Mouse (Mus musculus) cerebellum, postnatal 4 days (tissue): Measurements from ENCODE around the gene Pimreg.

Experiments used
- DNase-seq, 2 experiments: peaks; one replicate each; pipeline ENCODE4 v3.0.0; 2022; ENCODE audit warnings: low spot score in 2 of 2, mixed read lengths in 1 of 2

Gene Pimreg

DNA sequence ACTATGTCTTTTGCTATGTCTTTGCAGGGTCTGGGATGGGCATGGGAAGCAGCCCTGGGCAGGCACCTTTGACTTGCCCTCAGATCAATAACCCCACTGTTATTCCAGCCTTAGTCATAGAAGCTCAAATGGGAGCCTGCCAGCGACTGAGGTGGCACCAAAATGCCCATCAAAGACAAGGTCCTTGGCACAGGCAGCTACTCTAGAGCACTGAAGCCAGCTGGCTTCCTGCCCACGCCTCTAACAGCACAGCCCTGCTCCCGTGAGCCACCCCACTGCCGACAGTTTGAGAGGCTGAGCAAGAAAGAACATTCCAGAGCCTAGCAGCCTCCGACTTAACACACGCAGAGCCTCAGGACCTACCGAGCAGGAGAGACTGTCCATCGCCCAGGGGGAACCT is 23.3 kb downstream of the Pimreg start:
- DNase-seq: peak in 1 of 2 experiments; percentile 62

GRCm38 (mm10) chr11:72066330-72066729 is 24.5 kb downstream of the Pimreg start:
- DNase-seq: no peak

DNA sequence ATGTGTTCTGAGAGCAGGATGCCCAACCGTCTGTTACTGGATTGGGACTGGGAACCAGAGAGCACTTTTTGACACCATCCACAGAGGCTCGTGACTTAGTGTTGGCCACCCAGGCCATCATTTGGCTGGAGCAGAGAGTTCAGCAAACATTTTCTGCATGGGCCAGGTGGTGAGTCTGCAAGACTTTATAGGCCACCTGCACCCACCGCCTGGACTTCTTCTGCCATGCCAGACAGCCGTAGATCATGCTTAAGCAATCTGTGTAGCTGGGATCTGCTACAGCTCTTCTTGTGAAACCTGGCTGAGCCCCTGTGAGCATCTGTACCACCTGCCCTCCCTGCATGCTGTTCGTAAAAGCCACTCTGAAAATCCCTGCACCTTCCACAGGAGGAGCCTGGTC is 25.5 kb downstream of the Pimreg start:
- DNase-seq: peak in 1 of 2 experiments; percentile 47

DNA sequence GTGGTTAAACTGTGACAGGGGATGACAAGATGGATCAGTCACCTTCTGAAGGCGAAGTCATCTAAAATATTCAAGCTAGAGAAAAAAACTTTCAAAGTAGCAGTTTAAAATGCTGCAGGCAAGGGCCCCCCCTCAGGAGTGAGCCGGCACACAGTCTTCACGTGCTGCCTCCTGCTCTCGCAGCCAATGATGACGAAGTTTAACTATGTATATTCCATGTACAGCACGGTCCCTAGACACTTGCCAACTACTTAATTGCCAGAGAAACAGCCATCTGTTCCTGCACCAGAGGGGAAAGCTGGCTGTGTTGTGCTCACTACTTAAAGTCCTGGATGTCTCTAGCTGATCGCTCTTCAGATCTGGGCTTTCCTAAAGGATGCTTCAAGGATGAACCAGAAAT is 26.2 kb downstream of the Pimreg start:
- DNase-seq: peak in 1 of 2 experiments; percentile 40

DNA sequence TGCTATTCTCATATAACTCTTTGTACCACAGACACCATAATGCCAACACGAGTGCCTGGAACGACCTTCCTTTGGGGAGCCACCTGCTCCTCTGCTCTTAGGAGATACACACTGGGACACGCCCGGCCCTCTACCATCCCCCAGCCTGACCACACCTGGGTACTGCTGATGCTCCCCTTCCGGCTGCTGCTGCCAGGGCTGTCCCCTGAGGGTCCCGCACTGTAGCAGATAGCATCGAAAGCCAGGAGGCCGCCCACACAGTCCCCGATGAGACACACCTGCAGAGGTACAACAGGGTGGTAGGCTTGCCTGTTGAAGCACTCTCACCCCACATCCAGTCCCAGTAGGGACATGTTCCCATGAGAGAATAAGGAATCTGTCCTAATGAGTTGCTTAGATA is 28.9 kb downstream of the Pimreg start:
- DNase-seq: no peak

GRCm38 (mm10) chr11:72072331-72072905 is 30.6 kb downstream of the Pimreg start:
- no peak for DNase-seq

GRCm38 (mm10) chr11:72074230-72074629 is 32.4 kb downstream of the Pimreg start:
- DNase-seq: no peak

GRCm38 (mm10) chr11:72078056-72078455 is 36.2 kb downstream of the Pimreg start:
- DNase-seq: no peak

DNA sequence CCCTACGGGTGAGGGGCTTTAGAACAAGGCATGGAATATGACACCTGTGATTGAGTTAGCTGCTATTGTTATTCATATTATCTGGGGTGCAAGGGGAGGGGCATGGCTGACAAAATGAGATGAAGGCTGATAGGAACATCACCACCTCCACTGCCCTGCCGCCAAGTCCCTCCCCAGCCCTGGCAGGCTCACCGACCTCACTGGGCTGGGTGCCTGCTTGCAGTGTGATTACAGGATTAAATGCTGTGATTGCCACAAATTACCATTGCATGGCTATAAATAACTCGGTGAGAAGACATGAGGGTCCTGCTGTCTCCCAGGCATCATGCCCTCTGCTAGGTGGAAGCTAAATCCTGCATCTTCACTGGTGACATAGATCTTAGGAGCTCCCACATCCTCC is 36.8 kb downstream of the Pimreg start:
- DNase-seq: peak in 1 of 2 experiments; percentile 38

- DNase-seq: no peak
Observed at GRCm38 (mm10) chr11:72080461-72080860, 38.6 kb downstream of the Pimreg start.

GRCm38 (mm10) chr11:72082601-72083000 is 40.8 kb downstream of the Pimreg start:
- DNase-seq: no peak

DNA sequence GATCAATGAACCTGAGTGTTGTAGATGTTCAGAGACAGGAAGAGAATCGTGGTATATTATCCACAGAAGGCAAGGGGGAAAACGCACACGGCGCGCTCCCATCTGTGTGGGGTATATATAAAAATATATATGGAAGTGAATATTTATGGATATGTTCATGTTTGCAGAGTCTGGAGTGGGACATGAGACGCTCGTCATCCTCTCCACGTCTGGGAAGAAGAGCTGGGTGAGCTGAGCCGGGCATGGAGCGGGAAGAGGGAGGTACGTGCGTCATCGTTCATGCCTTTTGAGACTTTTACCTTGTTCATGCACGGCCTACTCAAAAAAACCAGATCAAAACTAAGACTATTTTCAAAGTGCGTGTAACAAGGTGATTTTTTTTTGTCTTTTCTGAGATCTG is 42.5 kb downstream of the Pimreg start:
- no peak for DNase-seq

DNA sequence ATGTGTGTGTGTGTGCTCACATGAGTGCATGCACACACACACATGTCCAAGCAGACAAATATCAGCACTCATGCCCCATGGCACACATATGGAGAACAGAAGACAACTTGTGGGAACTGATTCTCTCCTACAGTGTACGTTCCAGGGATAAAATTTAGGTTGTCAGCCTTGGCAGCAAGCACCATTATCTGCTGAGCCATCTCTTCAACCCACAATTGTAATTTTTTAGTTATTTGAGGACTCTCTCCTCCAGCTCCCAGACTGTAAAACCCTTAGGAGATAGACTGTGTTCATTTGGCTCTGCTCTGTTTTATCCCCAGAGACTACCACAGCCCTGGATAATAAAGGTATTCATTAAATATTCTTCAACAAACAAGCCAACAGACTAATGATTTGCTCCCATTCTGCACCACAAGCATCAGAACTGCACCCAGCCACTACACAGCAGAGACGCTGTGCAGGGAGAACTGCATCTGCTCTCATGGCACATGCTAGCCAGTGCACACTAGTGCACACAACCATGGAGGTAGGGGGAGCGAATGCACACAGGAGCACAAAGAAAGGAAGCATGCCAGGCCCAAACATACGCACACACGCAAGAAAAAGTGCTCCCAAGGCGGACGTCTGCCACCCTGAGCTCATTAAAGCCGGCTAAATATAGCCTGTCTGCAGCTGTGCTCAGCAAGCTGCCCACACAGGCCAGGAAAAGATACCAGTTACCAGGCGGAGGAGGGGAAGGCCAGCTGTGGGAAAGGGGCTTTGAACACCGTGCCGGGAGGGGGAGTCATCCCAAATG is 44.6 kb downstream of the Pimreg start:
- DNase-seq: no peak

DNA sequence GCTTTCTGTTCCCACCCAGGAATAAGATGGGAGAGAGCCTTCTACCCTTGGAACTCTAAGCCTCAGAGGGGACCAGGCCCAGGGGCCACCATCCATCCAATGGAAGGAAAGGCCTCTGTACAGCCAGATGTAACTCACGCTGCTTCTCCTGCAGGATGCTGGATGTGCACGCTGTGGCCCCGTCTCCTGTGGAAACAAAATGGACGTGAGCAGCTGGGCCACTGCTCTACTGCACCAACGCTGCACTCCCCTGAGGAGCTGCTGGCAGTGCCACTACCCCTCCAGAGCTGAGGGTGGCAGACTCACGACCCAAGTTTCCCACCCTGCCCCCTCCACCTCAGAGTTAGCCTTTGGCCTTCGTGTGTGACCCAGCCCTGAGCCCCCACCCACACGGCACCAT is 50.6 kb downstream of the Pimreg start:
- DNase-seq: no peak

GRCm38 (mm10) chr11:72094442-72094841 is 52.6 kb downstream of the Pimreg start:
- DNase-seq: no peak

GRCm38 (mm10) chr11:72095994-72096393 is 54.2 kb downstream of the Pimreg start:
- no peak for DNase-seq
